Mouse (Mus musculus): ENCODE measurements around the gene Pcid2. TPM values are rescaled to one million over a fixed set of nuclear protein-coding genes. Genes with fewer than 3 reads are reported as not detected.

Gene Pcid2
- polyA plus RNA-seq, 1 experiment from 2014 or later, result 39.7 TPM

DNA sequence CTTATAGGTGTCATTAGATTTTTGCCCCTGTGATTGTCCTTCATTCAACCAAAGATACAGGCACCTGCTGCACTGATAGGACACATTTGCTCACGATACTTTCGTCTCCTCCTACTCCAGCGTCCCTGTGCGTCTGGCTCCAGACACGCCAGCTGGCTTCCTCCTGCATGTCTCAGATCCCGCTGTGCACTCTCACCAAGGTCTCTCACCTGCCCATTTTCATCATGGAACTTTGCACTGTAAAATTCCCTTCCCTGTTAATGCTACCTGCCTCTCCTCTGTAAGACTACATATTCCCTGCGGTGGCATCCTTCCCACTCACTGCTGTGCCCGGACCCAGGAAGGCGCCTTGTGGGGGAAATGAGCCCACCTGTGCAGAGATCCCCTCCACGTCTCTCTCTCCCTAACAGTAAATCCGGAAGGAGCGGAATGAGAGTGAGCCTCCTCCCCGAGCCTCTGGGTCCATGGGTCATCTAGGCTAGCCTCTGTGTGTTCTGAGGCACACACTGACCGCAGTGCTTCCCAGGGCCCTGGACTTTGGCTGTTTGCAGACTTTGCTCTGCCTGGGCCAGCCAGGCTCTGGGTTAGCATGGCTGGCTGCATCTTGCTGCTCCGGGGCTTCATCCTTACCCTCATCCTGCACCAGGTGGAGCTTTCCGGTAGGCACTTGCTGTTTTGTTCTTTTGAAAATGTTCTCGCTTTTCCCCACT lies 44.7 kb downstream of the Pcid2 start, which contains the start of gene Proz:
Proz (plus strand) TSS at position 474 of the 710 bp plus-strand sequence.
- WGBS, result 82% methylated on average over 17 of the region's 17 CpGs
- no peaks in the 10 kb centered on the region for H3K4me1 ChIP-seq (ENCODE audit: control insufficient read depth, insufficient read depth, low read length)
- no peaks in the 10 kb centered on the region for H3K36me3 ChIP-seq (ENCODE audit: control insufficient read depth, insufficient read depth, low read length)
- no peak within 1 kb of the TSS for H3K4me2 ChIP-seq (ENCODE audit: low read length)
- H3K4me3 ChIP-seq (replicated peaks; ENCODE audit: low read depth, low read length), result no peak within 1 kb of the TSS
- DNase-seq, result no peak
- H3K27ac ChIP-seq (replicated peaks; ENCODE audit: low read depth, low read length), result no peak within 1 kb of the TSS
- H3K27me3 ChIP-seq (ENCODE audit: control insufficient read depth, insufficient read depth, low read length), result no peaks in the 10 kb centered on the region
- H3K9ac ChIP-seq (replicated peaks; ENCODE audit: low read length), result no peak within 1 kb of the TSS
- no peak for ATAC-seq (ENCODE audit: low FRiP score, low TSS enrichment)
- no peaks in the 10 kb centered on the region for H3K9me3 ChIP-seq (ENCODE audit: control insufficient read depth, low read length)

DNA sequence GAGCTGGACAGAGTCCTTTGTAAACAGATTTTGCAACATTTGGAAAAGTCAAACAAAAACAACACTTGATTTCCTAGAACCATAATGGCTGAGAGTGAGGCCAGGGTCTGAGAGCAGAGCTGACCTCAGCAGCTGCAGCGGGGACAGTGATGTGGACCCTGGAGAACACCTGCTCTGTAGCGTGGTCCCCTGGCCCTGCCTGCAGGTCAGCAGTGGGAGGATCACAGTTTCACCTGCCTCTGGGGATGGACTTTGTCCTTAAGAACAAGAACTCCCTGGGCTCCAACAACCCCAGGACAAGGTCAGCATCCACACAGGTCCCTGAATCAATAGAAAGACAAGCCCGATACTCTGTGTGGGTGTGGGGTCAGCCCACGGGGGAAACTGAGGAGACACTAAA lies 47.9 kb downstream of the Pcid2 start:
- Histone ChIP-seq H3K36me3 (ENCODE audit: control insufficient read depth, insufficient read depth, low read length) (no peaks in the 10 kb centered on the region), H3K27ac (replicated peaks; ENCODE audit: low read depth, low read length) (no peak overlapping the region), H3K27me3 (ENCODE audit: control insufficient read depth, insufficient read depth, low read length) (no peaks in the 10 kb centered on the region), H3K9me3 (ENCODE audit: control insufficient read depth, low read length) (no peaks in the 10 kb centered on the region), H3K4me2 (ENCODE audit: low read length) (no peak overlapping the region), H3K4me3 (replicated peaks; ENCODE audit: low read depth, low read length) (no peak overlapping the region), H3K4me1 (ENCODE audit: control insufficient read depth, insufficient read depth, low read length) (no peaks in the 10 kb centered on the region), H3K9ac (replicated peaks; ENCODE audit: low read length) (no peak overlapping the region)
- no peak for ATAC-seq (ENCODE audit: low FRiP score, low TSS enrichment)
- DNase-seq, result no peak
- 89% methylated on average over 4 of the region's 4 CpGs for WGBS

DNA sequence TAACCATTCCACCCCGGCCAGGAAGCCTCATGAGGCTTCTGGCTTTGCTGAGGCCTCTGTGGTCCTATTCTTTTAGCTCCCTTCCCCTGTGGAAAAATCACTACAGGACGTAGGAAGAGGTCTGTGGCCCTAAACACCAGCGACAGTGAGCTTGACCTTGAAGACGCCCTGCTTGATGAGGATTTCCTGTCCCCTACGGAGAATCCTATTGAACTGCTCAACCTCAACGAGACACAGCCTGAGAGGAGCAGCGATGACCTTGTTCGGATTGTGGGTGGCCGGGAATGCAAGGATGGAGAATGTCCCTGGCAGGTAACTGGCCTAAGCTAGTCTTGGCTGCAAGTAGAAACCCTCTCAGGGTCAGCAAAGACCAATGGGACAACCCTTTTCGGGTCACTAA lies 54.7 kb downstream of the Pcid2 start:
- WGBS, result 67% methylated on average over 10 of the region's 10 CpGs
- H3K4me1 ChIP-seq (ENCODE audit: control insufficient read depth, insufficient read depth, low read length), result no peaks in the 10 kb centered on the region
- ATAC-seq (ENCODE audit: low FRiP score, low TSS enrichment) (no peak), DNase-seq (no peak)
- H3K9ac ChIP-seq (replicated peaks; ENCODE audit: low read length), result no peak overlapping the region
- no peaks in the 10 kb centered on the region for H3K27me3 ChIP-seq (ENCODE audit: control insufficient read depth, insufficient read depth, low read length)
- H3K27ac ChIP-seq (replicated peaks; ENCODE audit: low read depth, low read length), result no peak overlapping the region
- no peak overlapping the region for H3K4me2 ChIP-seq (ENCODE audit: low read length)
- no peaks in the 10 kb centered on the region for H3K9me3 ChIP-seq (ENCODE audit: control insufficient read depth, low read length)
- H3K36me3 ChIP-seq (ENCODE audit: control insufficient read depth, insufficient read depth, low read length), result no peaks in the 10 kb centered on the region
- no peak overlapping the region for H3K4me3 ChIP-seq (replicated peaks; ENCODE audit: low read depth, low read length)

DNA sequence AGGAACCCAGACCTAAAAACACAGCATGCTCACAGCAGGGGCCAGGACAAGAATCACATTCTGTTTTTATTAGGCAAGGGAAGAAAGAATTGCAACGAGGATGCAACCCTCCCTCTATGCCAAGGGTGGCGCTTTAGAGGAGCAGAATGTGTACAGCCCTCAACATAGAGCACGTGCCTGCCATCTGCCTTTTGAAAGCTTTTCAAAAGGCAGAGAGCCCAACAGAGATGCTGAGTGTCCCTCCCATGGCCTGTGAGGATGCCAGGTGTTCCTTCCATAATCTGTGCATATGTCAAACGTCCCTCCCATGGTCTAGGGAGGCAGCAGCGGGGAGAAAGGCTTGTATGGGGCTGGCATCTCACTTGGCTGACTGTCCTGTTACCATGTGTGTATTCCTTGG lies 57.6 kb downstream of the Pcid2 start:
- DNase-seq, result no peak
- Histone ChIP-seq H3K36me3 (ENCODE audit: control insufficient read depth, insufficient read depth, low read length) (no peaks in the 10 kb centered on the region), H3K27me3 (ENCODE audit: control insufficient read depth, insufficient read depth, low read length) (no peaks in the 10 kb centered on the region), H3K9me3 (ENCODE audit: control insufficient read depth, low read length) (no peaks in the 10 kb centered on the region), H3K4me3 (replicated peaks; ENCODE audit: low read depth, low read length) (no peak overlapping the region), H3K27ac (replicated peaks; ENCODE audit: low read depth, low read length) (no peak overlapping the region), H3K9ac (replicated peaks; ENCODE audit: low read length) (no peak overlapping the region), H3K4me1 (ENCODE audit: control insufficient read depth, insufficient read depth, low read length) (no peaks in the 10 kb centered on the region), H3K4me2 (ENCODE audit: low read length) (no peak overlapping the region)
- 53% methylated on average over 5 of the region's 5 CpGs for WGBS
- no peak for ATAC-seq (ENCODE audit: low FRiP score, low TSS enrichment)

DNA sequence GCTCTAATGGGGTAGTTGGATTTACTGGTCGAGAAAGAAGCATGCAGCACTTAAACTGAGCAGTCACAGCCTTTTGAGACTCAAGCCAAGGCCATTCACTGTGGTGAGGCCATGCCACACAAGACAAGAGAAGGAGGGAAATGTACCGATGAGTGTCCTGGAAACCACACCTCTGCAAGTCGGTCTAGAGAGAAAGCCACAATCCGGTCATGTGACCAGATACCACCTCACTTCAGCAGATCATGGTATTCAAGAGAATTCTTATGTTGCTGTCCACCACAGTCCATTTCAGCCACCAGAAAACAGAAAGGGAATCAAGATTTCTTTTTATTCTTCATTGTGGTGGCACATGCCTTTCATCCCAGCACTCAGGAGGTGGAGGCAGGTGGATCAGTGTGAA lies 63.8 kb downstream of the Pcid2 start:
- no peaks in the 10 kb centered on the region for H3K36me3 ChIP-seq (ENCODE audit: control insufficient read depth, insufficient read depth, low read length)
- no peaks in the 10 kb centered on the region for H3K27me3 ChIP-seq (ENCODE audit: control insufficient read depth, insufficient read depth, low read length)
- ATAC-seq (ENCODE audit: low FRiP score, low TSS enrichment), result no peak
- H3K27ac ChIP-seq (replicated peaks; ENCODE audit: low read depth, low read length), result no peak overlapping the region
- peaks cover 2% of the 10 kb centered on the region; the same call in 1 of the 2 replicates for H3K4me1 ChIP-seq (ENCODE audit: control insufficient read depth, insufficient read depth, low read length)
- WGBS, result 86% methylated on average over 4 of the region's 4 CpGs
- H3K4me2 ChIP-seq (ENCODE audit: low read length), result no peak overlapping the region
- DNase-seq, result no peak
- no peak overlapping the region for H3K9ac ChIP-seq (replicated peaks; ENCODE audit: low read length)
- no peaks in the 10 kb centered on the region for H3K9me3 ChIP-seq (ENCODE audit: control insufficient read depth, low read length)
- no peak overlapping the region for H3K4me3 ChIP-seq (replicated peaks; ENCODE audit: low read depth, low read length)

DNA sequence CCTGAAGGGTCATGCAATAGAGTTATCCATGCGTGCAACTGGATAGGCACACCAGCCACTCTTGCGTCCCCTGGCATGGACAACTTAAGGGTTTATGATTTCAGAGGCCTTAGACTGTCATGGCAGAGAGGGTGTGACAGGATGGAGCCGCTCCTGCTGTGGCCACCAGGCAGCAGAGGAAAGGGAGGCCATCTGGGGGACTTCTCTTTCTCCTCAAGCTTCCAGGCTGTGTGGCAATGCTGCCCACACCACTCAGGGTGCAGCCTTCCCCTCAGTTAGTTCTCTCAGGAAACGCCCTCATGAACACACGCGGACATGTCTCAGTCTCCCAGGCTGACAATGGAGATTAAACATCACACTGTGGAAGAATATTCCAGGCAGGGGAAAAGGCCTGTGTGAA lies 66.2 kb downstream of the Pcid2 start:
- no peak for ATAC-seq (ENCODE audit: low FRiP score, low TSS enrichment)
- H3K27ac ChIP-seq (replicated peaks; ENCODE audit: low read depth, low read length), result no peak overlapping the region
- 65% methylated on average over 6 of the region's 6 CpGs for WGBS
- no peaks in the 10 kb centered on the region for H3K9me3 ChIP-seq (ENCODE audit: control insufficient read depth, low read length)
- H3K4me2 ChIP-seq (ENCODE audit: low read length), result no peak overlapping the region
- H3K27me3 ChIP-seq (ENCODE audit: control insufficient read depth, insufficient read depth, low read length), result no peaks in the 10 kb centered on the region
- DNase-seq, result no peak
- H3K36me3 ChIP-seq (ENCODE audit: control insufficient read depth, insufficient read depth, low read length), result no peaks in the 10 kb centered on the region
- H3K4me1 ChIP-seq (ENCODE audit: control insufficient read depth, insufficient read depth, low read length), result peaks cover 2% of the 10 kb centered on the region; the same call in 1 of the 2 replicates
- no peak overlapping the region for H3K4me3 ChIP-seq (replicated peaks; ENCODE audit: low read depth, low read length)
- no peak overlapping the region for H3K9ac ChIP-seq (replicated peaks; ENCODE audit: low read length)

DNA sequence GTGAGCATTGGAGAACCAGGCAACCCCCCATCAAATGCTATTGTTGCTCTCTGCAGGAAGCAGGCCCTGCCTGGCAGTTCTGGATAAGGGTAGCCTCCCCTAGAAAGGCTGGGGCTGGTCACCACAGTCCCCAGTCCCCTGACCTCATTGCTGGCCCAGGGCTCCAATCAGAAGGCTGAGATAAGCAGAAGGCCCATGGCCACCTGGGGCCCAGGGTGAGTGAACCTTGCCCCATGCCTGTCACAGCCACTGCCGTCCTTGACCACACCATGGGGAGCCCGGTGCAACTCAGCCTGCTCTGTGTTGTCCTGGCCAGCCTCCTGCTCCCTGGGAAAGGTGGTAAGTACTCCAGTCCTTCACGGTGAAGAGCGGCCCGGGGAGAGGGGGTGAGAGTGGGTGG lies 67.7 kb downstream of the Pcid2 start:
- 36% methylated on average over 5 of the region's 5 CpGs for WGBS
- no peak overlapping the region for H3K4me2 ChIP-seq (ENCODE audit: low read length)
- no peak for DNase-seq
- no peak overlapping the region for H3K4me3 ChIP-seq (replicated peaks; ENCODE audit: low read depth, low read length)
- no peaks in the 10 kb centered on the region for H3K27me3 ChIP-seq (ENCODE audit: control insufficient read depth, insufficient read depth, low read length)
- H3K27ac ChIP-seq (replicated peaks; ENCODE audit: low read depth, low read length), result no peak overlapping the region
- no peaks in the 10 kb centered on the region for H3K36me3 ChIP-seq (ENCODE audit: control insufficient read depth, insufficient read depth, low read length)
- H3K4me1 ChIP-seq (ENCODE audit: control insufficient read depth, insufficient read depth, low read length), result peaks cover 2% of the 10 kb centered on the region; the same call in 1 of the 2 replicates
- H3K9me3 ChIP-seq (ENCODE audit: control insufficient read depth, low read length), result no peaks in the 10 kb centered on the region
- ATAC-seq (ENCODE audit: low FRiP score, low TSS enrichment), result no peak
- H3K9ac ChIP-seq (replicated peaks; ENCODE audit: low read length), result 0 out of 2 replicates have a peak overlapping the region, but pooled peaks have one; percentile 2

DNA sequence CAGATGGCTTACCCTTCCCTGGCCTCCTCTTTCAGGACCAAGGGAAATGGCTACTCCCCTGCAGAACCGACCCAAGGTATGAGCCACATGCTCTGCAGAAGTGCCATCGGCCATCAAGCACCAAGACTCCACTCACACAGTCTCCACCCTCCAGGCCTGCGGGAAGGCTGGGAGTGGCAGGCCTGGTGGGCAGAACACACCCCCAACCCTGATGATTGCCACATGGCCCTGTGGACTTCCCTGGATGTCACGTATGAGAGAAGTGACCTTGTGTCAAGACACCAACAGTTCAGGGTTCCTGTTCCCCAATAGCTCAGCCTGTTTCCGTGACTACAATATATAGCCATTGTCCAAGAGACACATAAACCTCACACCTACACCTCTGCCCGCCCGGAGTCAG lies 68.2 kb downstream of the Pcid2 start, which contains the start of gene F10:
F10 (plus strand) TSS at position 294 of the 400 bp plus-strand sequence.
- H3K4me2 ChIP-seq (ENCODE audit: low read length), result no peak within 1 kb of the TSS
- ATAC-seq (ENCODE audit: low FRiP score, low TSS enrichment), result no peak
- no peak within 1 kb of the TSS for H3K27ac ChIP-seq (replicated peaks; ENCODE audit: low read depth, low read length)
- H3K9ac ChIP-seq (replicated peaks; ENCODE audit: low read length), result 0 out of 2 replicates have a peak within 1 kb of the TSS, but pooled peaks have one; percentile 2
- no peaks in the 10 kb centered on the region for H3K9me3 ChIP-seq (ENCODE audit: control insufficient read depth, low read length)
- WGBS, result 76% methylated on average over 7 of the region's 7 CpGs
- H3K36me3 ChIP-seq (ENCODE audit: control insufficient read depth, insufficient read depth, low read length), result no peaks in the 10 kb centered on the region
- no peaks in the 10 kb centered on the region for H3K27me3 ChIP-seq (ENCODE audit: control insufficient read depth, insufficient read depth, low read length)
- H3K4me3 ChIP-seq (replicated peaks; ENCODE audit: low read depth, low read length), result no peak within 1 kb of the TSS
- DNase-seq, result no peak
- peaks cover 2% of the 10 kb centered on the region; the same call in 1 of the 2 replicates for H3K4me1 ChIP-seq (ENCODE audit: control insufficient read depth, insufficient read depth, low read length)

DNA sequence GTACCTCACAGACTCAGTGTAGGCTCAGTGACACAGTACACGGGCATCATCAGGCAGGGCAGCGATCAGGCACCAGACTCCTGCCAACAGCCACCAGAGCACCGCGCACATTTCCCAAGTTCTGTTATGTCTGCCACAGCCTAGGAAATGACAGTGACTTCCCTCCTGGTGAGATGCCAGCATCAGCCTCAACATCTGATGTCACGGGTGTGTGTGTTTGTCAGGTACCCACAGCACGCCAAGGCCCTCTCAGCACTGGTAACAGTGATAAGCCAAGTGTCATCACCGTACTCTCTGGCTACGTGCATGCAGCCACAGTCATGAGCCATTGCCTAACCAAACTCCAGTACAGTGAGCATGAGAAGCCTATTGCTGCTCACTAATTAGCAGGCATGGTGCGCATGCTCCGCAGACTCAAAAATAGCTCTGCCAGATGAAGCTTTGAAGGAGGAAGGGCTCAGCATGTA lies 68.9 kb downstream of the Pcid2 start:
- ATAC-seq (ENCODE audit: low FRiP score, low TSS enrichment) (no peak), DNase-seq (no peak)
- Histone ChIP-seq H3K36me3 (ENCODE audit: control insufficient read depth, insufficient read depth, low read length) (no peaks in the 10 kb centered on the region), H3K4me2 (ENCODE audit: low read length) (no peak overlapping the region), H3K27ac (replicated peaks; ENCODE audit: low read depth, low read length) (no peak overlapping the region), H3K4me1 (ENCODE audit: control insufficient read depth, insufficient read depth, low read length) (peaks cover 2% of the 10 kb centered on the region; the same call in 1 of the 2 replicates), H3K9ac (replicated peaks; ENCODE audit: low read length) (no peak overlapping the region), H3K4me3 (replicated peaks; ENCODE audit: low read depth, low read length) (no peak overlapping the region), H3K9me3 (ENCODE audit: control insufficient read depth, low read length) (no peaks in the 10 kb centered on the region), H3K27me3 (ENCODE audit: control insufficient read depth, insufficient read depth, low read length) (no peaks in the 10 kb centered on the region)
- 92% methylated on average over 10 of the region's 10 CpGs for WGBS

Measured in midbrain, embryonic 14.5 days (tissue).